In the genomic region with DNA sequence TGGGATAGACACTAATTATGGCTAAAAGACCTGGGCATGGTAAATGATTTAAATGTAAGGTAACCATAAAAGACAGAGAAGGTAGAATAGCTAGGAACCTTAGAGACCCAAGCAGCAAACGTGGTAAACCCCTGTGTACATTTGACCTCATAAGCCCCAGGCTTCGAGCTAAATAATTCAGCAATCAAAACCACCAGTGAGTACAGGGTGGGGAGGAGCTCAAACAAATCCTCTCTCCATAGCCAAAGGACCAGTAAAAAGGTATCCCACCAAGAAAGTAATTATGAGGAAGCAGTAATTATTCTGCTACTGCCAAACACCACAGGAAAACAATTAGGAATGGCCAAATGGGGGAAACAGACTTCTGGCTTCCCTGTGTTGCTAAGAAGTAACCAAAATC, we compare ENCODE assay signal across 16 mouse cellular contexts.
"Had no signal": no experiment of that assay in that cellular context is flagged by ENCODE, and none has a peak within 500 bp of the region (broad histone marks: within the 10 kb centered on the region; RNA-seq: fewer than 3 reads in every experiment).

No protein-coding gene starts in this region.

- H3K4me1 ChIP-seq: limb, embryonic 15.5 days; midbrain, embryonic 12.5 days; midbrain, embryonic 15.5 days had no signal

- DNase-seq: kidney, adult 8-10 months; kidney, postnatal 14 days; kidney, postnatal 4 days; left cerebral cortex, postnatal 4 days; liver, postnatal 0 days; lung, embryonic 14.5 days; thymus, adult 18-20 months; thymus, postnatal 36 days had no signal

- H3K4me3 ChIP-seq: limb, embryonic 12.5 days; limb, embryonic 15.5 days; midbrain, embryonic 12.5 days; midbrain, embryonic 15.5 days had no signal

- H3K4me2 ChIP-seq: limb, embryonic 12.5 days; limb, embryonic 15.5 days; liver, embryonic 11.5 days; lung, embryonic 14.5 days; midbrain, embryonic 12.5 days; midbrain, embryonic 15.5 days had no signal

- H3K36me3 ChIP-seq: limb, embryonic 12.5 days; limb, embryonic 15.5 days; midbrain, embryonic 12.5 days; midbrain, embryonic 15.5 days had no signal

- H3K9ac ChIP-seq: limb, embryonic 12.5 days; limb, embryonic 15.5 days; liver, embryonic 14.5 days; liver, postnatal 0 days; lung, embryonic 14.5 days; midbrain, embryonic 12.5 days; midbrain, embryonic 15.5 days had no signal

- ATAC-seq: liver, postnatal 0 days; lung, postnatal 0 days; midbrain, embryonic 15.5 days had no signal

- H3K27ac ChIP-seq: limb, embryonic 12.5 days; limb, embryonic 15.5 days; liver, embryonic 14.5 days; macrophage; midbrain, embryonic 12.5 days; midbrain, embryonic 15.5 days had no signal

- H3K9me3 ChIP-seq: limb, embryonic 15.5 days; midbrain, embryonic 12.5 days; midbrain, embryonic 15.5 days had no signal

- H3K27me3 ChIP-seq: limb, embryonic 12.5 days; limb, embryonic 15.5 days; midbrain, embryonic 12.5 days; midbrain, embryonic 15.5 days had no signal
